Mouse (Mus musculus) intestine, embryonic 16.5 days (tissue): ENCODE results near the gene Mapk9. TPM values are rescaled to one million over a fixed set of nuclear protein-coding genes. Genes with fewer than 3 reads are reported as not detected.

Source experiments
- ATAC-seq: fragments of 200-750 bp; cut with Nextera tagmentation; 2 replicates; pipeline ENCODE4 v1.8.0; 2017; ENCODE audit warnings: moderate TSS enrichment, moderate library complexity
- H3K27ac ChIP-seq: fragments of 300-500 bp; sonication (generic); 2 replicates; pipeline ENCODE4 v1.5.1; 2014; ENCODE audit warnings: mild to moderate bottlenecking, low read length
- H3K27me3 ChIP-seq: fragments of 300-500 bp; sonication (generic); replicated peaks from 2 replicates; pipeline ENCODE4 v1.6.1; 2014; ENCODE audit warnings: low read length, control low read depth, mixed read lengths; ENCODE audit not compliant: control insufficient read depth, insufficient read depth
- H3K36me3 ChIP-seq: fragments of 300-500 bp; sonication (generic); 2 replicates; pipeline ENCODE4 v1.6.1; 2014; ENCODE audit warnings: low read length, control low read depth; ENCODE audit not compliant: control insufficient read depth, insufficient read depth
- H3K4me1 ChIP-seq: fragments of 300-500 bp; sonication (generic); 2 replicates; pipeline ENCODE4 v1.6.1; 2014; ENCODE audit warnings: low read length, control low read depth, mixed read lengths; ENCODE audit not compliant: control insufficient read depth, insufficient read depth
- H3K4me2 ChIP-seq: fragments of 300-500 bp; sonication (generic); 2 replicates; pipeline ENCODE4 v1.6.1; 2014; ENCODE audit warnings: low read depth, low read length, control low read depth
- H3K4me3 ChIP-seq: fragments of 300-500 bp; sonication (generic); 2 replicates; pipeline ENCODE4 v1.5.1; 2014; ENCODE audit warnings: mild to moderate bottlenecking, low read length
- H3K9ac ChIP-seq: fragments of 300-500 bp; sonication (generic); 2 replicates; pipeline ENCODE4 v1.6.1; 2014; ENCODE audit warnings: low read depth, low read length
- H3K9me3 ChIP-seq: fragments of 300-500 bp; sonication (generic); 2 replicates; pipeline ENCODE4 v1.6.1; 2016; ENCODE audit warnings: low read length, control low read depth; ENCODE audit not compliant: control insufficient read depth
- WGBS: fragments of 180-500 bp; shearing (Covaris S2); extraction: QIAGEN DNeasy Blood & Tissue Kit; methylation state at CpG from one replicate; pipeline ENCODE4 v1.1.7; 2014; 5-methylcytosine and 5-hydroxymethylcytosine counted together
- polyA plus RNA-seq: library from polyadenylated mRNA; unstranded; fragments of >200 nt; fragmentation: Nextera tagmentation; extraction: Ambion mirVana; gene quantifications from 2 replicates; pipeline ENCODE4 v1.2.1, GENCODE M21; 2015

Gene Mapk9
- polyA plus RNA-seq, 1 experiment from 2014 or later = 26.6 TPM

- Histone ChIP-seq H3K36me3 (no peaks in the 10 kb centered on the region), H3K9me3 (no peaks in the 10 kb centered on the region), H3K27ac (no peak overlapping the region), H3K4me2 (no peak overlapping the region), H3K4me1 (0 out of 2 replicates have a peak, but pooled peaks cover 3% of the 10 kb centered on the region), H3K27me3 (no peaks in the 10 kb centered on the region), H3K4me3 (no peak overlapping the region), H3K9ac (no peak overlapping the region)
- WGBS = 82% methylated on average over 5 of the region's 5 CpGs
- ATAC-seq = no peak
Measured at GRCm38 (mm10) chr11:49832962-49833361, 13.6 kb upstream of the Mapk9 start.

DNA sequence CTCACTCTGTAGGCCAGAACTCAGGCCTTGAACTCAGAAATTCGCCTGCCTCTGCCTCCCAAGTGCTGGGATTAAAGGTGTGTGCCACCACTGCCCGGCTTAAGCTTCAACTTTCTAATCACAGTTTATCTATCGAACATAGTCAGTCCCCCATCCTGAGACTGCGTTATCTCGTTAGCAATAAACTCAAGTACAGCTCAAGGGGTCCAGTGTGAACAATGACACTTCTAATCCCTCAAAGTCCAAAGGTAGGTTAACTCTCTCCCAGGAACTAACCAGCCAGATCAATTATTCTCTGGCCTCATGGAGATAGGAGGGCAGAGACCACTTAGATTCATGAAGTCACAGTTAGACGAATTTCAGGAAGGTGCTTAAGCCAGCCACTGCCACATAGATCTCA, 12.3 kb upstream of the Mapk9 start:
- H3K4me2 ChIP-seq = no peak overlapping the region
- no peaks in the 10 kb centered on the region for H3K4me1 ChIP-seq
- peak; percentile 68 for ATAC-seq
- no peaks in the 10 kb centered on the region for H3K27me3 ChIP-seq
- 64% methylated on average over 6 of the region's 6 CpGs for WGBS
- H3K4me3 ChIP-seq = no peak overlapping the region
- no peak overlapping the region for H3K9ac ChIP-seq
- peak overlapping the region; percentile 12; the same call in 1 of the 2 replicates for H3K27ac ChIP-seq
- no peaks in the 10 kb centered on the region for H3K9me3 ChIP-seq
- H3K36me3 ChIP-seq = no peaks in the 10 kb centered on the region

DNA sequence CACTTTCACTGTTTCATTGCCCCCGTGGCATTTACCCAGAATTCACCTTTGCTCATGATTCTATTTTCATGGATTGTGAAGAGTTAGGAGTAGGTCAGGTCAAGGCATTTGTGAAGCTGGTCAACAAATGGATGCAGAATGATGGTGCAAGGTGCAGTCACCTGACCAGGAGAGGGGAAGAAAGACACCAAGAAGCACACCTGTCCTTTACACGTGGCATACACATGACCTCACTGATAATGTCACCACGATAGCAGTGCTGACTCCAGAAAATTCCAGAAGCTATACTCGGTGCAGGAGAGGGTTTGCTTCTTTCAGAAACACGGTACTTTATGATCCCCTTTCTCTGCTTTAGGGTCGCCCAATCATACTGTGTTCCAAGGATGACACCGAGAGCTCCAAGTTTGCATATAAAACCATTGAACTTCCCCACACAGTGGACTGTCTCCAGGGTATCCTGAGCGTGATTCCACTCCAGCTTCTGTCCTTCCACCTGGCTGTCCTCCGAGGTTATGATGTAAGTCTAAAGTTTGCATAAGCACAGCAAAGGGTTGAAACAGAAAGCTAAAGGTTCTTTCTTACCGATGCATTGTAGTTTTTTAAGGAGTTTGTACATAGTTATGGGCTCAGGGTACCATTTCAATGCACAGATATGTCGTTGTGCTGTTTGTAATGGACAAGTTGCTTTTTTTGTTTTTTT, 11.1 kb upstream of the Mapk9 start:
- ATAC-seq = no peak
- no peaks in the 10 kb centered on the region for H3K27me3 ChIP-seq

GRCm38 (mm10) chr11:49837717-49838407, 8.7 kb upstream of the Mapk9 start:
- Histone ChIP-seq H3K4me2 (no peak overlapping the region), H3K9ac (no peak overlapping the region), H3K4me1 (no peaks in the 10 kb centered on the region), H3K36me3 (no peaks in the 10 kb centered on the region), H3K9me3 (no peaks in the 10 kb centered on the region), H3K4me3 (no peak overlapping the region), H3K27ac (no peak overlapping the region), H3K27me3 (no peaks in the 10 kb centered on the region)
- 61% methylated on average over 13 of the region's 13 CpGs for WGBS
- ATAC-seq = no peak

More for the DNA sequence above, 11.1 kb upstream of the Mapk9 start:
- Histone ChIP-seq H3K36me3 (no peaks in the 10 kb centered on the region), H3K9me3 (no peaks in the 10 kb centered on the region), H3K27ac (no peak overlapping the region), H3K4me3 (no peak overlapping the region), H3K4me2 (no peak overlapping the region), H3K4me1 (no peaks in the 10 kb centered on the region), H3K9ac (no peak overlapping the region)
- WGBS = 89% methylated on average over 11 of the region's 11 CpGs

DNA sequence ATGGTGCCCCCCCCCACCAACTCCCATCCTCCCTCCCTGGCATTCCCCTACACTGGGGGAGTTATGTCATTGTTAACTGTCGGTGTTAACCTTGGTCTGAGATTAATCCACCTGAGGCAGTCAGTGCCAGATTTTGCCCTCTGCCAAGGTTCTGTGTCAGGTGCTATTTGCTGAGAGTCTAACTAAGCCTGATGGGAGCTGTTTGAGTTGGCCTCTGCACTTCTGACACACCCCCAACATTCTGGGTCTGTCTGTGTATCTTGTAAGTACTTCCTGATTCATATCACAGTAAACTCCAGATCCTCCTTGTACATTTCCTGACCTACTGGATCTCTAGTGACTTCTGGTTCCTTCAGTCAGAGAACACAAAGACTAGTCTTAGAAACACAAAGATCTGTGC, 5.9 kb upstream of the Mapk9 start:
- WGBS = 39% methylated on average over 1 of the region's 1 CpGs
- H3K4me2 ChIP-seq = no peak overlapping the region
- no peaks in the 10 kb centered on the region for H3K36me3 ChIP-seq
- no peaks in the 10 kb centered on the region for H3K4me1 ChIP-seq
- H3K9me3 ChIP-seq = no peaks in the 10 kb centered on the region
- H3K4me3 ChIP-seq = no peak overlapping the region
- H3K27me3 ChIP-seq = no peaks in the 10 kb centered on the region
- peak; percentile 87 for ATAC-seq
- peak overlapping the region; percentile 69 for H3K27ac ChIP-seq
- H3K9ac ChIP-seq = no peak overlapping the region

DNA sequence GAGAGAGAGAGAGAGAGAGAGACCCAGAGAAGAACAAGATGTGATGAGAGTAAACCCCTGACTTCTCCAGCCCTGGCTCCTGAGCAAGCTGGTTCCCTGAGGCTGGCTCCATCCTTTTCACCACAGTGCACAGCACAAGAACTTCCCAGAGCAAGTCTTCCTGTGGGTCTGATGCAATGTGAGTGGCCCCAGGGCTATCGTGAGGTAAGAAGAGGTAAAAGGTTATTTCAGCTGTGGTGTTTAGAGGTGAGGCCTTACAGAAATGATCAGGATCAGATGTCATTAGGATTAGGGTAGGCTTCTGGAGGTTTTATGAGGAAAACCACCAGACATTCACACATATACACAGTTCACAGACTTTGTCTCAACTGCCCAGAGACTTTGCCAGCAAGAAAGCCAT, 4.7 kb upstream of the Mapk9 start:
- ATAC-seq = no peak
- no peaks in the 10 kb centered on the region for H3K9me3 ChIP-seq
- no peaks in the 10 kb centered on the region for H3K27me3 ChIP-seq
- H3K36me3 ChIP-seq = no peaks in the 10 kb centered on the region
- no peak overlapping the region for H3K4me3 ChIP-seq
- H3K4me2 ChIP-seq = no peak overlapping the region
- WGBS = 50% methylated on average over 1 of the region's 1 CpGs
- H3K4me1 ChIP-seq = peaks cover 5% of the 10 kb centered on the region
- H3K27ac ChIP-seq = peak overlapping the region; percentile 16; the same call in 1 of the 2 replicates
- H3K9ac ChIP-seq = no peak overlapping the region

DNA sequence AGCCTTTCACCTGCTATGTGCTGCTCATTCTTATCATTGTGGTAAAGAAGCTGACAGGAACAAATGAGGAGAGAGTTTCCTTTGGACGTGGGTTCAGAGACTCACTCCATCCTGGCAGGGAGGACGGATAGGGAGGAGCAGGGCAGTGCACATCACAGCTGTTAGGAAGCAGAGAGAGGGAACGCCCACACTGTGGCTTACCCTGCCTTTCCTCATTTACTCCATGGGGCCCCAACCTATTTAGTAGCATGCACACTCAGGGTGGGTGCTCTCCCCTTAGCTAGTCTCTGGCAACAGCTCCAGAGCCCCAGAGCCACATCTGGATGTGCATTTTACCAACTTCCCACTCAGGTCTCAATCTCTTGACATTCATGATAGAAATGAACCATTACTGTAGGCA, 3.8 kb upstream of the Mapk9 start:
- no peak for ATAC-seq
- WGBS = 33% methylated on average over 3 of the region's 3 CpGs
- Histone ChIP-seq H3K4me3 (no peak overlapping the region), H3K9ac (no peak overlapping the region), H3K9me3 (no peaks in the 10 kb centered on the region), H3K4me2 (no peak overlapping the region), H3K27me3 (no peaks in the 10 kb centered on the region), H3K36me3 (no peaks in the 10 kb centered on the region), H3K4me1 (peaks cover 8% of the 10 kb centered on the region), H3K27ac (no peak overlapping the region)

DNA sequence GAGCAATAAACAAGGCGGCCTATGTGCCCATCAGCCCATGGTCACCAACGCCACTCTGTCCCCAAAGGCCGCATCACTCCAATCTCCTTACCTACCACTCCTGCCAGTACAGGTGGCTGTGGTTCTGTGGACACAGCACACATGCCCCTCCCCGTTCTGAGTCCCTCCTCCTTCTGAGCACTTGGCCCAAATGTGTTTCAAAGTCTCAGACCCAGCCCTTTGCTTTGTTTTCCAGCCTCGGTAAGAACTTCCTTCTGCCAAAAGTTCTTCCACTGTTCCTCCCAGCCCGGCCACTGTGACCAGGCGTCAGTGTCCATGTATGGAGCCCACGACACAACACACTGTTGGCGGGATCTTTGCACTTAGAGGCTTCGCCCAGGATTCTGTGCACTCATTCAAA, 2.2 kb upstream of the Mapk9 start:
- H3K4me3 ChIP-seq = no peak overlapping the region
- ATAC-seq = no peak
- no peaks in the 10 kb centered on the region for H3K36me3 ChIP-seq
- H3K27ac ChIP-seq = no peak overlapping the region
- WGBS = 90% methylated on average over 10 of the region's 10 CpGs
- no peaks in the 10 kb centered on the region for H3K27me3 ChIP-seq
- H3K9me3 ChIP-seq = no peaks in the 10 kb centered on the region
- no peak overlapping the region for H3K9ac ChIP-seq
- H3K4me2 ChIP-seq = no peak overlapping the region
- H3K4me1 ChIP-seq = peaks cover 14% of the 10 kb centered on the region

- H3K4me1 ChIP-seq = peaks cover 14% of the 10 kb centered on the region
- no peaks in the 10 kb centered on the region for H3K9me3 ChIP-seq
- no peaks in the 10 kb centered on the region for H3K27me3 ChIP-seq
- 51% methylated on average over 3 of the region's 3 CpGs for WGBS
- 0 out of 2 replicates have a peak, but pooled peaks cover 3% of the 10 kb centered on the region for H3K36me3 ChIP-seq
- no peak overlapping the region for H3K4me3 ChIP-seq
- H3K4me2 ChIP-seq = no peak overlapping the region
- no peak overlapping the region for H3K9ac ChIP-seq
- H3K27ac ChIP-seq = no peak overlapping the region
- ATAC-seq = no peak
Measured at GRCm38 (mm10) chr11:49844969-49845368, 1.6 kb upstream of the Mapk9 start.
